Mouse (Mus musculus) lung, postnatal 0 days (tissue): Measurements from ENCODE around the gene Mtrex.

Experiments used
- CTCF ChIP-seq: IDR thresholded peaks from 2 replicates; pipeline ENCODE4 v1.5.1; 2016; ENCODE audit warnings: antibody characterized with exemption, mild to moderate bottlenecking
- EP300 ChIP-seq: IDR thresholded peaks from 2 replicates; pipeline ENCODE4 v1.6.1; 2016; ENCODE audit warnings: antibody characterized with exemption, mild to moderate bottlenecking, control low read depth

DNA sequence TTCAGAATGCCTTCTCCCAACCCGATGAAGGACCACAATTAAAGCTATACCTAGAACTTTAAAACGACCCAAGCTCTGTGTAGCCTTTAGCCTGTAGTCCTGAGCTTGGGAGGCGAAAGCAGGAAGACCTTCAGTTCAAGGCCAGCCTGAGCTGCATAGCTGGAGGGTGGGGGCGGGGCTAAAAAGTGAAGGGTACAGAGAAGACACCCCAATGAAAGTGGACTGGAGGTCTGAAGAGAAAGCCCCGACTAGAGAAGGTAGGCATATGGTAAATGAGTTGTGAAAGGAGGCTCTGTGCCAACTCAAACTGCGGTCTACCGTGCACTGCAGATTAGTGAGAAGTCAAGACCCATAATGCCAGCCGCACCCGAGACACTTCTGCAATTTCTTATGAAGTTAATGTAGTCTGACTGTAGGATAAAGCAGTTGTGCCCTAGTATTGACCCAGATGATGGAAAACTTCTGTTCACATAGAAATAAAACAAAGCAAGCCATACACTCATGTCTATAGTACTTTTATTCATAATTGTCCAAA, 89.5 kb downstream of the Mtrex start:
- TF ChIP-seq CTCF = no peak
- no peak for TF ChIP-seq EP300
